Mouse (Mus musculus) megakaryocyte, embryonic 14.5 days (primary cell): ENCODE data around the gene Tmem108.

Experiments
- FLI1 ChIP-seq: IDR thresholded peaks from 2 replicates; pipeline ENCODE4 v1.6.1; 2012; ENCODE audit warnings: low read length, inconsistent platforms, mixed read lengths
- GATA1 ChIP-seq: IDR thresholded peaks from 3 replicates; pipeline ENCODE4 v1.6.1; 2012; ENCODE audit warnings: mixed read lengths, low read length, inconsistent platforms, borderline replicate concordance

- TF ChIP-seq GATA1 (no peak), FLI1 (no peak)
Observed at GRCm38 (mm10) chr9:103473915-103474688, 287.5 kb downstream of the Tmem108 start.
